8 mouse cellular contexts compared by ENCODE assay signal in genomic region chr11:78803587-78804316, GRCm38 (mm10). TPM values are rescaled to one million over a fixed set of nuclear protein-coding genes. Genes with fewer than 3 reads are reported as not detected.
A peak's percentile ranks its signal among the peaks of the same experiment; 100 is the strongest.
DNase-seq lines count a peak whose midpoint lies in the region; ATAC-seq lines count a peak whose summit lies in the region.

No protein-coding gene starts in this region.

- ATAC-seq in cerebellum, adult (ENCODE audit: insufficient number of reproducible peaks, low FRiP score, low TSS enrichment) = no peak
- ATAC-seq in granulocyte monocyte progenitor cell, adult 5-6 weeks (replicated peaks; ENCODE audit: poor library complexity, severe bottlenecking) = peak; percentile 33

- intact Hi-C loops in left cerebral cortex, postnatal 25 days (cut with DNase I) = loop anchor here (2.0 kb wide), 1 partner anchor 23 kb away; the partner anchor contains the start of gene Lyrm9

- peak; percentile 26 for DNase-seq in cerebellum, adult 11 months
- peak; percentile 28 for DNase-seq in urinary bladder, postnatal 14 days (ENCODE audit: low spot score)
- DNase-seq in urinary bladder, postnatal 10 days (ENCODE audit: low spot score) = no peak
- DNase-seq in kidney, postnatal 4 days = peak; percentile 35 to 47
- DNase-seq in retina, postnatal 7 days (ENCODE audit: low read depth, low spot score) = peak; percentile 54
- DNase-seq in left cerebral cortex, postnatal 25 days (ENCODE audit: low spot score in 2 of 2) = no peak

RNA-seq across cellular contexts. Expression of gene Lyrm9, which starts 22.6 kb away (rescaled TPM):
- total RNA-seq in granulocyte monocyte progenitor cell, adult 5-6 weeks (2014; fragmentation: Nextera tagmentation) = 14.3 and 16.8 TPM in 2 replicates
- total RNA-seq in granulocyte monocyte progenitor cell, adult 5-6 weeks (2017) = 45.2 and 102 TPM in 2 replicates
- 10 to 100 TPM; 29.6 to 33.6 TPM for total RNA-seq in left cerebral cortex, postnatal 25 days (2021)

RNA-seq across cellular contexts. Expression of gene Ccnq, which starts 52.2 kb away (rescaled TPM):
- 22.9 and 32.1 TPM in 2 replicates for total RNA-seq in granulocyte monocyte progenitor cell, adult 5-6 weeks (2014; fragmentation: Nextera tagmentation)
- 24.1 and 29.5 TPM in 2 replicates for total RNA-seq in granulocyte monocyte progenitor cell, adult 5-6 weeks (2017)
- 10 to 100 TPM; 17.5 to 18.4 TPM for total RNA-seq in left cerebral cortex, postnatal 25 days (2021)

Comparison
In these comparisons a context has a peak if more than half of its experiments do, and no peak if none do; other contexts are left out.
1. DNase-seq: peak in cerebellum, adult 11 months (single experiment), urinary bladder, postnatal 14 days (single experiment), kidney, postnatal 4 days (2 of 2) and retina, postnatal 7 days (single experiment); none in urinary bladder, postnatal 10 days (single experiment) and left cerebral cortex, postnatal 25 days (0 of 2).